Mouse (Mus musculus): ENCODE data around the gene Rhobtb1.

DNA sequence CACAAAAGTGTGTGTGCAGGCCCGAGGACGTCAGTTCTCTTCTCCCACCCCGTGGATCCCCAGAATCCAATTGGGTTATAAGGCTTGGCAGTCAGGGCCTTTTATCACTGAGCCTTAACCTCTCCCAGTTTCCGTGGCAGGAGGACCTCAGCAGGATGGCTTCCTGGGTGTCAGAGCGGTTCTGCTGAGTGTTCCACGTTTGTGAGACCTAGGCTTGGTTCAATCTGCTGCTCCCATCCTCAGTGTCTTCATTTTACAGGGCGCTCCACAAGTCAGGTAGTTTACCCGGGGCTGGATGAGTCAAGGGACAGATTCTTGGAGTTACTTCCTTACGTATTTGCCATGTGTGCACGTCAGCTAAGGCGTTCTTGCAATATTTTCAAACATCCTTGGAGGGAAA, 182.0 kb downstream of the Rhobtb1 start:
- TF ChIP-seq CTCF (IDR thresholded peaks at IDR 0.05; ENCODE audit: low read depth) (no peak), EP300 (IDR thresholded peaks at IDR 0.05; ENCODE audit: low read depth) (no peak)
